Mouse (Mus musculus): ENCODE results near the gene Zfp882. TPM values are rescaled to one million over a fixed set of nuclear protein-coding genes. Genes with fewer than 3 reads are reported as not detected.
"Not testable (repeated sequence)": the region's sequence is repeated elsewhere in the genome, so short reads cannot be mapped to it uniquely, and the experiment has no call there.

Gene Zfp882
- 10 to 100 TPM; 13.0 to 15.2 TPM for total RNA-seq (2021)
- long read RNA-seq, result 0 reads

DNA sequence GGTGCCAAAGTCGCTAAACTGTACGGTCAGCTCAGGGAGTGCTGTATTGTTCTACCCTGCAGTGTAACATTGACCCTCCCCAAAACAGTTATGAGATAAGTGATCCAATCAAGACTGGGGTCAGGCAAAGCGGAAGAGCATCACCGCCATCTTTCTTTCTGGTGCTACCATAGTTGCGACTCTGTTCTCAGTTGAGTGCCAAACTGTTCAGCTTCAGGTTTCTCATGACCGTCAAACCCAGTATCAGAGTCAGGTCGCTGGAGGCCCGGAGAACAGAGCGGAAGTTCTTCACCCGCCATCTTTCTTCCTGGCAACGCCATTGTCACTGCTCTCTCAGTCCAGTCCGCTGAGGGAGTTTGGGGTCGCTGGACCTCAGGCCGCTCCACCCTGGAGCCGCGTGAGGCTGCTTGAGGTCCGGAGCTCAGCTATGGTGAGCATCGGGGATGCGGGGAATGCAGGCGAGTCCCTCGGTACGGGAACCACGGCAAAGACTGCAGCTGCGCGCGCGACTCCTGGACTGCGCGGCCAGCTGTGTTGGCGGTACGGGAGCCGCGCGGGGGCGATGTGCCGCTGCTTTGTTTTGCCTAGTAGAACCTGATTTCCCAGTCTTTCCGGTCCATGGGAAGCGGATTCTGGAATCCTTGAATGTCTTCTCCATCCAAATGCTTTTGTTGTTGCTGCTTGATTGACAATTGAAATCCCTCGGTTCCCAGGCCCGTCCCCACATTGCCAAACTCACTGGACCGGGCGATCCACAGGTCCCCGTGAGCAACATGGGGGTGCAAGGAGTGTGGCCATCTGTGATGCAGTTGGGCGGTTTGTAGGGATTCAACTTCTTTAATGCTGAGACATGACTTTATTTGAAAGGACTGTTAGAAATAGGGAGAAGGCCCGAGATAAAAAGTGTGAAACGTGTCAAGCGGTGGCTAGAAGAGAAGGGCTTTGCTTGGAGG lies at the start of gene Zfp882, which contains the start of gene Zfp617:
Gene Zfp882 (plus strand): TSS at position 300 of the 953 bp plus-strand sequence.
Gene Zfp617 (plus strand): TSS at position 327 of the 953 bp plus-strand sequence.
- DNase-seq (ENCODE audit: low spot score in 2 of 2), result peak; percentile 85 to 90

DNA sequence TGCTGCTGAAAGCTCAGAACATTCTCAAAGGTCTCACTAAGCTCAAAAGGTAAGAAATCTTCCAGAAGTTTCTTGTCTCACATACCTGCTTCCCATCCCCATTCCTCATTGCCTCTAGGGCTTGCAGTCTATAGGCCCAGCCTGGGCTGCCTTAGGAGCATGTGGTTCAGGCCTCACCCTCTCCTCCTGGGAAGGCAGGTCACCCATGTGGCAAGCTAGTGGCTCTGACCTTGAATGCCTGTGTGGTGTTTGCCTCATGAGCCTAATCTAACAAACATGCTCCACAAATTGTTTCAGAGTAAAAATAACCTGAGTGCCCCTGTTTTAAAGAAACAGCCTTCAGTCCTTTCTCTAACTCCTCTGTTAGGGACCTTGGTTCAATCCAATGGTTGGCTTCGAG lies 46.9 kb upstream of the Zfp882 start:
- not testable (repeated sequence) for DNase-seq (ENCODE audit: low spot score in 2 of 2)

DNA sequence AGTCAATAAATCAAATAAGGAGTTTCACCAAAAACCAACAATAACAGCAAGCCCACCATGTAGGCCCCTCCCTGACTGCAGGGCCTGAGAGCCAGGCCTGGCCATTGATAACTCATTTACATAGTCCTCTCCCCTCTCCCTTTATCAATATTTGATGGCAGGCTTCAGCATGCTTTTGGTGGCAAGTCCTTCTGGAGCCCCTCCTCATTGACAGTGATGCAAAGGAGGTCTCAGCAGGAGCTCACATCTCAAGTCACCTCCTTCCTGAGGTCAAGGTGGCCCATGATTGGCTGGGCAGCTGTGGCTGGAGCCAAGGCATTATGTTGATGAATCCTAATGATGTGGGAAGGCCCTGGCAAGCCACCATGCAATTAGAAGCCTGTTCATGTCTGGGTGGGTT lies 46.4 kb upstream of the Zfp882 start:
- DNase-seq (ENCODE audit: low spot score in 2 of 2), result not testable (repeated sequence)

DNA sequence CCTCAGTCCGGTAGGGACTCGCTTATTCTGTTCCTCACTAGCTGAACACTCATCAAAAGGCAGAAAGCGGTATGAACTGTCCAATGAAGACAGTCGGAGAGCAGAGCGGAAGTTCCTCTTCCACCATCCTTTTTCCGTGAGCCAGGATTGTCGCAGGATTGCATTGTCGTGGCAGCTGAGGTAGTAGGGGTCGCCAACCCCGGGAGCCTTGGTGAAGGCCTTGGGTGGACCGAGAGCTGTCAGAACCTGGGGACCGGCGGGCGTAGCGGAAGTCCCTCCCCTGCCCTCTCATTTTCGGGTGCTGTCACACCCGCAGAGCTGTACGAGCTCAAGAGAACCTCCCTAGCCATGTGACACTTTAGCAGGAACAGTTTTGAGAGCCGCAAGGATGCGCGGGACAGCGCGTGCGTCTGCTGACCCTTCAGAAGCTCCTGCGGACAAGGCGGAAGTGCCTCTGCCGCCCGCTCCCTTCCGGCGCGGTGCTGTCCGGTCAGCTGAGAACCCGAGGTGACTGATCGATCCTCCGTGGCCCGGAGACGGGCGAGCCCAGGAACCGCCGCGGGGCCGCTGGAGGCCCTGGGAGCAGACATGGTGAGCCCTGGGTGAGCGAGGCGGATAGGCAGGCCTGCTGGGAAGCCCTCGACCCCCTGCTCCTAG lies 26.7 kb upstream of the Zfp882 start, which contains the start of gene Zfp709:
Gene Zfp709 (plus strand): TSS at position 402 of the 657 bp plus-strand sequence.
- peak; percentile 58 to 71 for DNase-seq (ENCODE audit: low spot score in 2 of 2)

DNA sequence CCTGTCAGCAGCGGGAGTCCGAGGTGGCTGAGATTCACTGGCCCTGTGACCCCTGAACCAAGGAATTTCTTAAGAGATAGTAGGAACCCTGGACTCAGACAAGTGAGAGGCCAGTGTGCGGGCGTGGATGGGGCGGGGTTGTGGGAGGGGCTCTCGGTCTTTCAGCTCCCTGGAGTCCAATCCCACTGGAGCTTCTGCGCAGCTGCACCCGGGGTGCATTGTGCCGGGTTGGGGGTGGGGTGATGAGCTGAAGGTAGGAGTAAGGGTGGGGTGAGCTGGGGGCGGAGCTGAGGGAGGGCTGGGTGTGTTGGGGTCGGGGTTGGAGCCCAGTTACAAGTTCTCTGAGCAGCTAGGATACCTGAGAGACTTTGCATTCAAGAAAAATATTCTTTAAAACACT lies 7.7 kb upstream of the Zfp882 start:
- DNase-seq (ENCODE audit: low spot score in 2 of 2), result not testable (repeated sequence)

DNA sequence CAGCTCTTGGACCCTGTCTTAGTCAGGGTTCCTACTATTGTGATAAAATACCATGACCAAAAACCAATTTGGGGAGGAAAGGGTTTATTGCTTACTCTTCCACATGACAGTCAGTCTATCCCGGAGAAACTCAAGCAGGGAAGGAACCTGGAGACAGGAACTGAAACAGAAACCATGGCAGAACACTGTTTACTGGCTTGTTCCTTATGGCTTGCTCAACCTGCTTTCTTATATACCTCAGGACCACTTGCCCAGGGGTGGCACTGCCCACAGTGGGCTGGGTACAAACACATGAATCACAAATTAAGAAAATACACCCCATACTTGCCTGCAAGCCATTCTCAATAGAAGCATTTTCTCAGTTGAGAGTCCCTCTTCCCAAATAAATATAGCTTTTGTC lies 5.3 kb upstream of the Zfp882 start:
- not testable (repeated sequence) for DNase-seq (ENCODE audit: low spot score in 2 of 2)

DNA sequence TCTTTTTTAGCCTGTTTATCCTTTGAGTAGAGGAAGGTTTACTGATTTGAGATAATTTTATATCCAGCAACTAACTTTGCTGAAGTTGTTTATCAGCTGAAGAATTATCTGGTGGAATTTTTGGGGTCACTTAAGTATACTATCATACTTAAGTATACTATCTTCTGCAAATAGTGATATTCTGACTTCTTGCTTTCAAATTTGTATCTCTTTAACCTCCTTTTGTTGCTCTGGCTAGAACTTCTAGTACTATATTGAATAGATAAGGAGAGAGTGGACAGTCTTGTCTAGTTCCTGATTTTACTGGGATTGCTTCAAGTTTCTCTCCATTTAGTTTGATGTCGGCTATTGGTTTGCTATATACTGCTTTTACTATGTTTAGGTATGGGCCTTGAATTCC lies 1.6 kb upstream of the Zfp882 start:
- no peak for DNase-seq (ENCODE audit: low spot score in 2 of 2)

DNA sequence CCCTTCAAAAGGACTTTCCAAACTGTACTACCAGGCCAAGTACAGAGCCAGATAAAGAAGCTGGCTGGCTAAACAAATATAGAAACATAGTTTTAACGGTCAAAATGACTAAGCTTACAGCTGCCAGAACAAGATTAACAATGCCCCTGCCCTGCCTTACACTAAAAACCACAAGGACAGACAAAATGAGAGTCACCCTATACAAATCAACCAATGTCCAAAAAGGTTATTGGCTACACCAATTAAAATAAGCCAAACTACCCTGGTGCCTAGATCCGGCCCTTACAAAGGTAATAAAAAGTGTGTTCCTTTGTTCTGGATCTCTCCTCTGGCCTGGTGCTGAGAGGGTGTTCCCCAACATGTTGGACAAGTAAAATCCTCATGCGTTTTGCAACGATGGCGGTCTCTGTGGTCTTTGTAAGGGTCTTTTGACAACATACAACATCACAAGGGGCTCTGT lies 580 bp upstream of the Zfp882 start:
- no peak for DNase-seq (ENCODE audit: low spot score in 2 of 2)

DNA sequence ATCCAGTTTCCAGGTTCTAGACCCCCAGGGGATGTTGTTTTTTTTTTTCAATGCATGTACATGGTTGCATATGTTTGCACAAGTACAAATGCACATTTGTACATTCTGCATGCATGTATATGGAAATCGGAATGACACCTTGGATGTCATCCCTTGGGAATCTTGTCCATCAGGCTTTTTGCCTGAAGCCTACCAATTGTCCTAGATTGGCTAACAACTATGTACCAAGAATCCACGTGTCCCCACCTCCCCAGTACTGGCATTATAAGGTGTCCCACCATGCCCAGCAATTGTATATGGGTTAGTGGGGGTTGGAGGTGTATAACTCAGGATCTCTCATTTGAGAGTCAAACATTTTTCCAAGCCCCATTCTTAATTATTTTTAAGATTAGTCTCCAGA lies 3.9 kb downstream of the Zfp882 start:
- DNase-seq (ENCODE audit: low spot score in 2 of 2), result no peak

DNA sequence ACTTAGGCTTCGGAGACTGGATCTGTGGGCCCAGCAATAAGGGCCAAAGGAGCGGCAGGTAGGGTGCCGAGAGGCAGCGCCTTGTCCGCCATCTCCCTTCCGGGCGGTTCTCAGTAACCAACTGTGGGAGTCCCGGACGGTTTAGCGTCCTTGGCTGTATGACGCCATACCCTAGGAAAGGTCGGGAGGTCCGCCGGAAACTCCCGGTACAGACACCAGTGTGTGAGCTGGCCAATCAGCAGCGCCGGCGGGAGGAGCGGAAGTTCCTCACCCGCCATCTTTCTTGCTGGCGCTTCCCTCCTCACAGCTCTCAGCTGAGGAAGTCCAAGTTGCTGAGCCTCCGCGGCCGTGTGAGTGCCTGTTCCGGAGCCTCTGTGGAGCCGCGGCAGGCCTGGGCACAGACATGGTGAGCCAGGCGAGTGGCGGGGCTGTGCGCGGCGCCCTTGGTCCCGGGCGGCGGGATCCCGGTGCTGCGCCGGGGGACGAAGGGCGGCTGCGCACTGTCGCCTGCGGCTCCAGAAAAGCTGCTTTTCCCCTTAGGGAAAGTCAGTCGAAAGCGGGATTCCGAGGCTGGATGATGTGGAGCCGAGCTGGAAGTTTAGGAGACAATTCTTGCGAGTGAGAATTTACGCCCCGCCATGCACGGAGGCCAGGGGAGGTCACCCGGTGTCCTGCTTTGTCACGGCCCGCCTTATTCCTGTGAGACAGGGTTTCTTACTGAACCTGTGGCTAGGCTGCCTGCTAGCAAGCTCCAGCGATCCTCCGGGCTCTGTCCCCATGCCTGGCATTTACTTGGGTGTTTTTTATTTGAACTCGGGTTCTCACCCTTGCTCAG lies 14.4 kb downstream of the Zfp882 start:
- DNase-seq (ENCODE audit: low spot score in 2 of 2), result peak; percentile 90 to 93

DNA sequence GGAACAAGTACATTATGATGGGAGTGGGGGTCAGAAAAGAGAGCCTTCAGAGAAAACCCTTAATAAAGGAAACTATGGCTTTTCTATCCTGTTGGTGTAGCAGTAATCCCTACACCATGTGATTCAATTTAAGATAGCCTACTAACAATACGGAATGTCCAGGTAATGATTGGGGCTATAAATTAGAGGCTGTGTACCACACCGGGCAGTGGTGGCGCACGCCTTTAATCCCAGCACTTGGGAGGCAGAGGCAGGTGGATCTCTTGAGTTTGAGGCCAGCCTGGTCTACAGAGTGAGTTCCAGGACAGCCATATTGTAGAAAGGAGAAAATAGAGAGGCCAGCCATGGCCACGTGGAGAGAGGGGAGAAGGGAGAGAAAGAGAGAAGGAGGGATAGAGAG lies 17.4 kb downstream of the Zfp882 start:
- DNase-seq (ENCODE audit: low spot score in 2 of 2), result no peak

DNA sequence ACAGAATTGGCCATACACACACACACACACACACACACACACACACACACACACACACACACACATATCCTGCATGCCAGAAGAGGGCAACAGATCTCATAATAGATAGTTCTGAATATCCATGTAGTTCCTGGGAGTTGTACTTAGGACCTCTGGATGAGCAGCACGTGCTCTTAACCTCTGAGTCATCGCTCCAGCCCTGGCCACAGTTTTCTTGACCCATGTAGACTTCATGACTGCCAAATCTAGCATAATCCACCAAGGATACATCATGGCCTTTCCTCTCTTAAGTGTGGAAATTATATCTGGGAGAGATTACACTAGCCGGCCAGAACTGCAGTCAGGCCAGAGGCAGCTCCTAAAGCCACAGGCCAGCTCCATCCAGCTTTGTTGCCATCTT lies 18.1 kb downstream of the Zfp882 start:
- no peak for DNase-seq (ENCODE audit: low spot score in 2 of 2)

DNA sequence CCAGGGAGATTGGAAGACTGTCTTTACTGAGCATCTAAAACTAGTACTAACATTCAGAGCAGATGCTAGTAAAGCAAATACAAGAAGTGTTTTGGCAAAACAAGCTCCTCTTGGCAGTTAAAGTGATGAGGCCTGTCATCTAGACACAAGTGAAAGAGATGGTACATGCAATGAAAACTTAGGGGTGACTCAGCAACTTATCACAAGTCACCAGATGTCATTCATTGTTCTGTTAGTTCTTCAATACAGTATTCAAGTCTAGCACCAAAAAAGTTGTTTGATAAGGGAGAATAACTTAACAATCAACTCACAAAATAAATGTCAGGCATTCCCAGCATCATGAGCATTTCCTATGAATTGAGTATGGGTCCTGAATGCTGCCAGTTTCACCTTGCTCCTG lies 19.4 kb downstream of the Zfp882 start:
- no peak for DNase-seq (ENCODE audit: low spot score in 2 of 2)

DNA sequence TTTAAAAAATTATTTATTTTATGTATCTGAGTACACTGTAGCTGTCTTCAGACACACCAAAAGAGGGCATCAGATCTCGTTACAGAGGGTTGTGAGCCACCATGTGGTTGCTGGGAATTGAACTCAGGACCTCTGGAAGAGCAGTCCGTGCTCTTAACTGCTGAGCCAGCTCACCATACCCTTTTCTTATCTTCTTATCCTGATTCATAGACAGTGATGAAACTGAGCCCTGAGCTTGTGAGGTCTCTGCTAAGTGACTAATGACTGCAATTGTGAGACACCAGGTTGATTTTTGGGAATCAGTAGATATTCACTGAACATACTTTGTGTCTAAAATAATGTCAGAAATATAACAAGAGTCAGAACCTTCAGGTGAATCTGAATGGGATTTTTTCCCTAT lies 29.6 kb downstream of the Zfp882 start:
- DNase-seq (ENCODE audit: low spot score in 2 of 2), result not testable (repeated sequence)

DNA sequence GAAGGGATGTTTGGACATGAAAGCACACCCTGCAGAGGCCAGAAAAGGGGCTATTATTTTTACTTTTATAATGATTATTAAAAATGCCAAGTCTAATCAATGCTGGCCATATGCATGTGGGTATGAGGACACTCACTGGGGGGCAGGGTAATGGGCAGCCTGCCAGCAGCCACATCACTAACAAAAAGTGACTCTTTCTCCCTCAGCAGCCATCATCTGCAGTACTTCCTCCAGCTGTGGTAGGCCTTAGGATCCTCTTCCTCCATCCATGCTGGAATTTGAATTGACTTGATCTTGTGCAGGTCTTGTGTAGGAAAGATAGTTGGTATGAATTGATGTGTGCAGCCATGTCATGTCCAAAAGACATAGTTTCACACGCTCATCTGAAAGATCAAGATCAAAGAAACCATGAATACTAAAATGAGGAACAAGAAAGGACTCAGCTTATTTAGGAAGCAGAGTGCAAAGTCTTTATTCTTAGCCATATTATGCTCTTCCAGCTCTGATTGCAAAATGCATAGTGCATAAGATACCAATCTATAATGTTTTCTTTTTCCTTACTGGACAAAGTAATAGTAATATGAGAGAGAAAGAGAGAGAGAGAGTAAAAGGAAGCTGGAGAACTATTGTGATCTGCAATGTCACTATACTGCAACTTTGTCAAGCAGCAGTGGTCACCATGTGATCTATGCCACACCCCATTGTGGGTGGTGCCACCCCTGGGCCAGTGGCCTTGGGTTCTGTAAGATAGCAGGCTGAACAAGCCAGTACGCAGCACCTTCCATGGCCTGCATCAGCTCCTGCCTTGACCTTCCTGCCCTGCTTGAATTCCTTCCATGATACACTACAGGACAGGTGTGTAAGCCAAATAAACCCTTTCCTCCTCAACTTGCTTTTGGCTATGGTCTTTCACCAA lies 32.1 kb downstream of the Zfp882 start:
- no peak for DNase-seq (ENCODE audit: low spot score in 2 of 2)

DNA sequence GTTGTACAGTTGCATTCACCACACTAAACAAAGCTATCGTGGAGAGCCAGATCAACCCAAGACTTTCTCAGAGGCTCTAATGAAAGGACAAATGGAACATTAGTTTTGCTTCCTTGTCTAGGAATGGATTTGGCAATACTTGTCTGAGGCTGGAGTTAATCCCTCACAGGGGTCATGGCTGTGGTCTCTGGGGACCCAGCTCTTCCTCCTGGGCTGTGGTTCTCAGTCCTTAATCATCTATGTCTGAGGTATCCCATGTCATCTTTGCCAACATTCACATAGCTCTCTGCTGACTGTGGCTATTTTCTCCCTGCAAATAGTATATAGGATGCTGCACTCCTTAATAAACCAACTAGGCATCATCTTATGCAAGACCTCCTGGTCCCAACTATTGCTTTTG lies 33.4 kb downstream of the Zfp882 start:
- DNase-seq (ENCODE audit: low spot score in 2 of 2), result no peak

DNA sequence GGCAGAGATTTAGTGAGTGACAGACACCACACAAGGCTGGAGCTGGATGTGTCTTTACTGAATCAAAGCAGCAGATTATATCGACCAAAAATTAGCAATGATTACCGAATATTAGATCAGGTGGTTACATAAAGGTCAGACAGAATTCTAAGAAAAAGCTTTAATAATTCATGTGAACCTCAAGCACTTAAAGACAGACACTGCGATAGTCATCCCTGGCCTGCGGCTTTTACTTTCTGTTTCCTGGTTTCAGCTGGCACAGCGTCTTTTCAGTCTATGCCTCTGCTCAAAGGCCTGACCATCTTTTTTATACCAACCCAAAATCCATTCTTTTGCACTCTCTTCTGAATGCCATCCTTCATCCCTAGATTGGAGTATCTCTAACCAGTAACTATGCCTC lies 40.2 kb downstream of the Zfp882 start:
- DNase-seq (ENCODE audit: low spot score in 2 of 2), result no peak

DNA sequence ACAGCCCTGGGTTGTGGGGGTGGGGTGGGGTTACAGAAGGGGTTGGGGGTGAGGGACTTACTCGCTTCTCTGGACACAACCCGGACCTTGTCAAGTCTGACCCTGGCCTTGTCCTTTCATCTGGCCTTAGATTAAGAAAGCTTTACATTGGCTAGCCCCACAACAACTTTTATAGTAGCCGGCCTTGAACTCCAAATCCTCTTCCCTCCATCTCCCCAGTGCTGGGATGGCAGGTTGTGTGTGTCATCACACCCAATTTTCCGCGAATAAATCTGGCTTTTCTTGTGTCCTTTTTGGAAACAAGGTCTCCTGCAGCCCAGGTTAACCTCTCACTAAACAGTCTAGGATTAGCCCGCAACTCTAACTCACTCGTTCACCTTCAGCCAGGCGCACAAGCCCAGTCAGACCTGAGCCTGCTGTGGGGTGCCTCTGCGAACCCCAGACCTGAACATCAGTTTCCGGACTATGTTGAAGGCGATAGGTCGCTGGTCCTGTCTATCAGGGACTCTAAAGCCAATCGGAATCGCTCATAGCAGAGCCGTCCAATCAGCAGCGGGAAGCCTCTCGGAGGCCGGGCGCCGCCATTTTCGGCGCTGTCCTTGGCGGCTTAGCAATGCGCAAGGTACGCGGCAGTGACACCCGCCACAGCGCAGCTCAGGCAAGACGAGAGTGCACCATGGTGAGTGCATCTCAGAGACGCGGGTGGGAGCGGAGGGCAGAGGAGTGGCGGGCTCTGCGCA lies 42.2 kb downstream of the Zfp882 start, which contains the start of gene Zfp961:
Gene Zfp961 (plus strand): TSS at position 557 of the 740 bp plus-strand sequence.
- DNase-seq (ENCODE audit: low spot score in 2 of 2), result peak; percentile 99

DNA sequence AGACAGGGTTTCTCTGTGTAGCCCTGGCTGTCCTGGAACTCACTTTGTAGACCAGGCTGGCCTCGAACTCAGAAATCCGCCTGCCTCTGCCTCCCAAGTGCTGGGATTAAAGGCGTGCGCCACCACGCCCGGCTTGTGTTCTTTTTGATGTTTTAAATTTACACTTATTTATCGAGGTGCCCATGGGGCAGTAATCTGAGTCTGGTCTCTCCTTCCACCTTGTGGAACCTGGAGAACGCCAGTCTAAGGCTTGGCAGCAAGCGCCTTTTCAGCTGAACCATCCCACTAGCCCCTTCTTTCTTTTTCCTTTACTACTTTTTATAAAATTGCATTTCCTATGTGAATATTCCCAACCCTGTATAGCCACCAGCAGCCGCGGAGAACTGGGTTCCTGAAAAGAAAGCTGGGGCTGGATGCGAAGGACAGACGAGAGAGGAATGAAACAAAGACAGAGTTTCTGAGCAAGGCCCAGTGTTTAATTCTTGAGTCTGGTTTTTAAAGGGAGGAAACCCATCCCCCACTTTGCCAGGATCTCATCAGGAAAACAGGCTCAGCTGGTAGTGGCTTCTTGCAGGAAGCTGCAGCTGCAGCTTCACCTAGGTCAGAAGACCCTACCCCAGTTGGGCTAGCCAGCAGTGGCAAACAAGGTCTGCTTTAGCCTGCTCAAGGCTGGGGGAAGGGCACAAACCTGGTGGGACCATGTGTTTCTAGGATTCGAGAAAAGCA lies 43.2 kb downstream of the Zfp882 start:
- no peak for DNase-seq (ENCODE audit: low spot score in 2 of 2)
